Mouse (Mus musculus): ENCODE data around the gene Dna2. TPM values are rescaled to one million over a fixed set of nuclear protein-coding genes. Genes with fewer than 3 reads are reported as not detected.

Gene Dna2
- polyA plus RNA-seq, 1 experiment from 2014 or later, result 5.8 TPM

DNA sequence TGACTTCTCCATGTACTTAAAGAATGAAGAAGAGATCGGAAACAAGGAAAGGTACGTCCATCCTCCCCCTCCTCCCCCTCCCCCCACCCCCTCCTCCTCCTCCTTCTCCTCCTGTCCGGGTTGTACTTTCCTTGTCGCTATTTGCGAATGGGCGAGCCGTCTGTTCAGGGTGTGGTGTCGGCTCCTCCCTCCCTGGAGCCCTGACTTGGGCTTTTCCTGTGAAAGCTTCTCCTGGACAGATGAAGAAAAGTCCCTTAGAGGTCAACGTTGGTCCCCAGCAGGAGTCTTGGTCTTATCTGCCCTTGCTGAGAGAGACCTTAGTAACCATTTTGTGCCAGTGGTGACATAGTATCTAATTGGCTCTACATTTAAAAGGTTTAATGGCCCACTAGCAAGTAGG lies 47.2 kb downstream of the Dna2 start:
- Histone ChIP-seq H3K4me2 (ENCODE audit: low read length) (no peak overlapping the region), H3K36me3 (ENCODE audit: control insufficient read depth, insufficient read depth, low read length) (peaks cover 93% of the 10 kb centered on the region), H3K9ac (replicated peaks; ENCODE audit: low read length) (no peak overlapping the region), H3K4me3 (replicated peaks; ENCODE audit: low read depth, low read length) (no peak overlapping the region), H3K4me1 (ENCODE audit: control insufficient read depth, insufficient read depth, low read length) (no peaks in the 10 kb centered on the region), H3K27ac (replicated peaks; ENCODE audit: low read depth, low read length) (no peak overlapping the region), H3K9me3 (ENCODE audit: control insufficient read depth, low read length) (no peaks in the 10 kb centered on the region), H3K27me3 (ENCODE audit: control insufficient read depth, insufficient read depth, low read length) (no peaks in the 10 kb centered on the region)
- DNase-seq (no peak), ATAC-seq (ENCODE audit: low FRiP score, low TSS enrichment) (no peak)
- WGBS, result 84% methylated on average over 7 of the region's 9 CpGs

DNA sequence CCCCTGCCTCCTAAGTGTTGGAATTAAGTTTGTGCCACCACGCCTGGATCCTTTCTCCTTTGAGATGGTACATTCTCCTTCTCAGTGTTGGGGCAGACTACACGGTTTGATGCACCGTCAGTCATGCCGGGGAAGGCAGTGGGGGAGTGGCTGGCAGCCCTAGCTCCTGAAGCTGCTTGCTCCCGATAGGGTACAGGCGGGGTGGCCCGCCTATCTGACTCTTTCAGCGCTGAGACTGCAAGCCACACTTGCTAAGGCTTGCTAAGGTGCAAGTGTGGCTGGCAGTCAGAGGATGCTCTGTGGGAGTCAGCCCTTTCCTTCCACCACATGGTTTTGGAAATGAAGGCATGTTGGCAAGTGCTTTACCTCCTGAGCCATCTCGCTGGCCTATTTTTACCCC lies 53.8 kb downstream of the Dna2 start:
- Histone ChIP-seq H3K27ac (replicated peaks; ENCODE audit: low read depth, low read length) (no peak overlapping the region), H3K27me3 (ENCODE audit: control insufficient read depth, insufficient read depth, low read length) (no peaks in the 10 kb centered on the region), H3K36me3 (ENCODE audit: control insufficient read depth, insufficient read depth, low read length) (peaks cover 91% of the 10 kb centered on the region), H3K9ac (replicated peaks; ENCODE audit: low read length) (no peak overlapping the region), H3K9me3 (ENCODE audit: control insufficient read depth, low read length) (no peaks in the 10 kb centered on the region), H3K4me1 (ENCODE audit: control insufficient read depth, insufficient read depth, low read length) (no peaks in the 10 kb centered on the region), H3K4me3 (replicated peaks; ENCODE audit: low read depth, low read length) (no peak overlapping the region), H3K4me2 (ENCODE audit: low read length) (no peak overlapping the region)
- ATAC-seq (ENCODE audit: low FRiP score, low TSS enrichment) (no peak), DNase-seq (no peak)
- WGBS, result 52% methylated on average over 9 of the region's 9 CpGs

DNA sequence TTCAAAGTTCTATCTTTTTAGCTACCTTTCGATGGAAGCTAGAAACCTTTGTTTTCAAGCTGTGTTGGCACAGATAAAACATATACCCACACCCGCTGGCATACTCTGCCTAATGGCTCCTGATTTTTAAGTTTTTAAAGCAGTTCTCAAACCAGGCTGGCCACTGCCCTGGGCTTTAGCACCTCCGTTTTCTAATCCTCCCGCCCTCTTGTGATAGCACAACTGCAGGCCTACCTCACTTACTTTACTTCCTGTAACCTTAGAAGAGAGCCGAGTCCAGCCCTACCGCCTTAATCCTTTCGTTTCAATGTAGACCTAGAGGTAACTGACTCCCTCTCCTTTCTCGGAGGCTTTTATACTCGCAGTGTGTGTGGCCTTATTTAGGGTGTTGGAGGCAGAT lies 56.4 kb downstream of the Dna2 start:
- peaks cover 92% of the 10 kb centered on the region for H3K36me3 ChIP-seq (ENCODE audit: control insufficient read depth, insufficient read depth, low read length)
- ATAC-seq (ENCODE audit: low FRiP score, low TSS enrichment), result no peak
- WGBS, result 85% methylated on average over 9 of the region's 9 CpGs
- no peak overlapping the region for H3K4me3 ChIP-seq (replicated peaks; ENCODE audit: low read depth, low read length)
- H3K4me2 ChIP-seq (ENCODE audit: low read length), result no peak overlapping the region
- H3K27ac ChIP-seq (replicated peaks; ENCODE audit: low read depth, low read length), result no peak overlapping the region
- H3K4me1 ChIP-seq (ENCODE audit: control insufficient read depth, insufficient read depth, low read length), result no peaks in the 10 kb centered on the region
- no peaks in the 10 kb centered on the region for H3K27me3 ChIP-seq (ENCODE audit: control insufficient read depth, insufficient read depth, low read length)
- no peak for DNase-seq
- H3K9ac ChIP-seq (replicated peaks; ENCODE audit: low read length), result no peak overlapping the region
- H3K9me3 ChIP-seq (ENCODE audit: control insufficient read depth, low read length), result no peaks in the 10 kb centered on the region

DNA sequence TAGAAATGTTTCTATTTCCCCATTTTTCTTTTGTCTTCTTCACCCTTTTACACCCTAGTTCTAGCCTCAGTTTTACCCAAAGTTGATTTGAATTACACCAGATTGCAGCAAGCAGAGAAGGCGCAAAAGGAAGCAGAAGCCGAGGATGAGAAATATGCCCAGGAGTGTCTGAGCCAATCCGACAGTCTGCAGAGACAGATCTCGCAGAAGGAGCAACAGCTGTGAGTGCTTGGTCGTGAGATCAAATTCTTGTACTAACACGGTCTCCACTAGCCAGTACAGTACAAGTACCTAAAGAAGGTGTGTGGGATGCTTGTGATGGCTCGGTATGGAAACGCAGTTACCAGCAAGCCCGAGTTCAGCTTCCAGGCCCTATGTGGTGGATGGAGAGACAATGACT lies 57.7 kb downstream of the Dna2 start:
- no peak overlapping the region for H3K4me2 ChIP-seq (ENCODE audit: low read length)
- WGBS, result 92% methylated on average over 9 of the region's 9 CpGs

DNA sequence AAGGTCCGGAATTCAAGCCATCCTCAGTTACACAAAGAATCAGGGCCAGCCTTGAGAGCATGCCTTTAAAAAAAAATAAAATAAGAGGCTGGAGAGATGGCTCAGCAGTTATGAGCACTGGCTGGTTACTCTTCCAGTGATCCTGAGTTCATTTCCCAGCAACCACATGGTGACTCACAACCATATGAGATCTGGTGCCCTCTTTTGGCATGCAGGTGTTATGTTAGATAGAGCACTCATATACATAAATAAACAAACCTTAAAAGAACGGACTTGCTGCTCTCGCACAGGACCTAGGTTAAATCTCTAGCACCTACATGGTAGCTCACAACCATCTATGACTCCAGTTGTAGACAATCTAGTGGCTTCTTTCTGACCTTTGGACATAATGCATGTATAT lies 61.4 kb downstream of the Dna2 start:
- ATAC-seq (ENCODE audit: low FRiP score, low TSS enrichment), result no peak

More for the DNA sequence above, 57.7 kb downstream of the Dna2 start:
- H3K9me3 ChIP-seq (ENCODE audit: control insufficient read depth, low read length), result no peaks in the 10 kb centered on the region
- H3K4me3 ChIP-seq (replicated peaks; ENCODE audit: low read depth, low read length), result no peak overlapping the region
- H3K36me3 ChIP-seq (ENCODE audit: control insufficient read depth, insufficient read depth, low read length), result peaks cover 91% of the 10 kb centered on the region
- DNase-seq (no peak), ATAC-seq (ENCODE audit: low FRiP score, low TSS enrichment) (no peak)
- no peaks in the 10 kb centered on the region for H3K4me1 ChIP-seq (ENCODE audit: control insufficient read depth, insufficient read depth, low read length)
- no peak overlapping the region for H3K9ac ChIP-seq (replicated peaks; ENCODE audit: low read length)
- no peaks in the 10 kb centered on the region for H3K27me3 ChIP-seq (ENCODE audit: control insufficient read depth, insufficient read depth, low read length)
- H3K27ac ChIP-seq (replicated peaks; ENCODE audit: low read depth, low read length), result no peak overlapping the region

DNA sequence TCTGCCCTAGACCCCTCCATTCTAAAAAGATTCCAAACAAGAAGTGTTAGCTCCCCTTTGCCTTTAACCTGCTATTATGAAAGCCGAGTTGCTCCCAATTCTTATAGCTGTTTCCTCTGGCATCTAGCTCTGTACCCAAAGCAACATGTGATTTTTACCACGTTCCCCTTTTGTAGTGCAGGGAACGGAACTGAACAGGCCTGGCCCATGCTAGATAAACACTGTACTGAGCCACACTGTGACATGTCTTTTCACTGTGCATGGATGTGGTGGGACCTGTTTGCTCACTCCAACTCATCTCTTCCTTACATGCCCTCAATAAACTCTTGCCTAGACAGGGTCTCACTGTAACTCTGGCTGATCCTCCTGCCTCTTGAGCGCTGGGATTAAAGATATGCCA lies 63.4 kb downstream of the Dna2 start:
- Histone ChIP-seq H3K27ac (replicated peaks; ENCODE audit: low read depth, low read length) (no peak overlapping the region), H3K4me1 (ENCODE audit: control insufficient read depth, insufficient read depth, low read length) (no peaks in the 10 kb centered on the region), H3K9me3 (ENCODE audit: control insufficient read depth, low read length) (no peaks in the 10 kb centered on the region), H3K27me3 (ENCODE audit: control insufficient read depth, insufficient read depth, low read length) (no peaks in the 10 kb centered on the region), H3K9ac (replicated peaks; ENCODE audit: low read length) (no peak overlapping the region), H3K4me2 (ENCODE audit: low read length) (no peak overlapping the region), H3K4me3 (replicated peaks; ENCODE audit: low read depth, low read length) (no peak overlapping the region), H3K36me3 (ENCODE audit: control insufficient read depth, insufficient read depth, low read length) (peaks cover 93% of the 10 kb centered on the region)
- DNase-seq (no peak), ATAC-seq (ENCODE audit: low FRiP score, low TSS enrichment) (no peak)
- WGBS, result 90% methylated on average over 4 of the region's 4 CpGs

More for the DNA sequence above, 61.4 kb downstream of the Dna2 start:
- Histone ChIP-seq H3K9me3 (ENCODE audit: control insufficient read depth, low read length) (no peaks in the 10 kb centered on the region), H3K27me3 (ENCODE audit: control insufficient read depth, insufficient read depth, low read length) (no peaks in the 10 kb centered on the region), H3K9ac (replicated peaks; ENCODE audit: low read length) (no peak overlapping the region), H3K4me3 (replicated peaks; ENCODE audit: low read depth, low read length) (no peak overlapping the region), H3K4me2 (ENCODE audit: low read length) (no peak overlapping the region), H3K4me1 (ENCODE audit: control insufficient read depth, insufficient read depth, low read length) (no peaks in the 10 kb centered on the region), H3K36me3 (ENCODE audit: control insufficient read depth, insufficient read depth, low read length) (peaks cover 90% of the 10 kb centered on the region), H3K27ac (replicated peaks; ENCODE audit: low read depth, low read length) (no peak overlapping the region)
- no peak for DNase-seq
- WGBS, result 72% methylated on average over 3 of the region's 3 CpGs

DNA sequence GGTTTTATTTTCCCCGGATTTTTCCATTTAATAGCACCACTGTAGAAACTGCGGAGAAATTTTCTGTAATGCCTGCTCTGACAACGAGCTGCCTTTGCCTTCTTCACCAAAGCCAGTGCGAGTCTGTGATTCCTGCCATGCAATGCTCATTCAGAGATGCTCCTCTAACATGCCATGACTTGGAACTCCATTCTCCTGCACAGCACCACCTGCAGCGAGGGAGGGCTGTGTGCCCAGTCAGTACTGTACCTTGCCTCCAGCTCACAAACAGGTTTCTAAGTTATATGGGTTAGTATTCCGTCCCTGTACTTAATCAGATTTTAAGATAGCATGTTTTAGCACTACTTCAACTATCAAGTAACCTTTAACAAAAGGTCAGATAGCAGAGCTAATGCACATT lies 64.7 kb downstream of the Dna2 start:
- Histone ChIP-seq H3K4me1 (ENCODE audit: control insufficient read depth, insufficient read depth, low read length) (no peaks in the 10 kb centered on the region), H3K9me3 (ENCODE audit: control insufficient read depth, low read length) (no peaks in the 10 kb centered on the region), H3K4me3 (replicated peaks; ENCODE audit: low read depth, low read length) (no peak overlapping the region), H3K4me2 (ENCODE audit: low read length) (no peak overlapping the region), H3K36me3 (ENCODE audit: control insufficient read depth, insufficient read depth, low read length) (peaks cover 96% of the 10 kb centered on the region), H3K27ac (replicated peaks; ENCODE audit: low read depth, low read length) (no peak overlapping the region), H3K27me3 (ENCODE audit: control insufficient read depth, insufficient read depth, low read length) (no peaks in the 10 kb centered on the region), H3K9ac (replicated peaks; ENCODE audit: low read length) (no peak overlapping the region)
- ATAC-seq (ENCODE audit: low FRiP score, low TSS enrichment), result no peak
- DNase-seq, result no peak
- 86% methylated on average over 6 of the region's 6 CpGs for WGBS

DNA sequence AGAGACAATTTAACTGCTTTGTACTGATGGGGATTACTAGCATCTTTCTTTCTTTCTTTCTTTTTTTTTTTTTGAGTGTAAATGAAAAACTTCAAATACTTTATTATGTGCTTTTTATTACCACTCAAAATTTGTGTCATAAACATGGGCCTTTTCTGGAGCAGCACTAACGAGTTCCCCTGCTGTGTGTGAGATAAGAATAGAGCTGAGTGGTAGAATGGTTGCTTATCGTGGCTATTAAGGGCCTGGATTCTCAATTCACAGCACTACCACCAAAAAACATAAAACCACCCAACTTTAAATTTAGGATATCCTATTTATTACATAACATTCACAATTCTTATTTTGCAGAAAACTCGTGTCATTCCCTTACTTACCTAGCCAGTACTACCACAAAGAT lies 66.7 kb downstream of the Dna2 start:
- DNase-seq (no peak), ATAC-seq (ENCODE audit: low FRiP score, low TSS enrichment) (no peak)
- WGBS, result 87% methylated on average over 3 of the region's 3 CpGs
- Histone ChIP-seq H3K36me3 (ENCODE audit: control insufficient read depth, insufficient read depth, low read length) (peaks cover 92% of the 10 kb centered on the region), H3K4me3 (replicated peaks; ENCODE audit: low read depth, low read length) (no peak overlapping the region), H3K4me2 (ENCODE audit: low read length) (no peak overlapping the region), H3K27ac (replicated peaks; ENCODE audit: low read depth, low read length) (no peak overlapping the region), H3K4me1 (ENCODE audit: control insufficient read depth, insufficient read depth, low read length) (peaks cover under 1% of the 10 kb centered on the region; the same call in 1 of the 2 replicates), H3K27me3 (ENCODE audit: control insufficient read depth, insufficient read depth, low read length) (no peaks in the 10 kb centered on the region), H3K9me3 (ENCODE audit: control insufficient read depth, low read length) (no peaks in the 10 kb centered on the region), H3K9ac (replicated peaks; ENCODE audit: low read length) (no peak overlapping the region)

DNA sequence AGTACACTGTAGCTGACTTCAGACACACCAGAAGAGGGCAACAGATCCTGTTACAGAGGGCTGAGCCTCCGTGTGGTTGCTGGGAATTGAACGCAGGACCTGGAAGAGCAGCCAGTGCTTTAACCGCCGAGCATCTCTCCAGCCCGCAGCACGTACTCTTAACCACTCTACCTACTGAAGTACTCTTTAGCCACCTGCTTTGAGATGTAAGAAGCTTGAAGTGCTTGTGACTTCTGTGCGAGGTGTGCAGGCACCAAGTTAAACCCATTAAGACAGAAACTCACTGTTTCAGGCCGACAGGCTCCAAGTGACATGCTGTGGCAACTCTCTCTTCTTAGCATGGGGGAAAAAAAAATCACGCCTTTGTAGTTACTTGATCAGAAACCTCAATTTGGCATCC lies 67.3 kb downstream of the Dna2 start:
- ATAC-seq (ENCODE audit: low FRiP score, low TSS enrichment) (no peak), DNase-seq (no peak)
- H3K27ac ChIP-seq (replicated peaks; ENCODE audit: low read depth, low read length), result no peak overlapping the region
- peaks cover 7% of the 10 kb centered on the region for H3K4me1 ChIP-seq (ENCODE audit: control insufficient read depth, insufficient read depth, low read length)
- H3K4me3 ChIP-seq (replicated peaks; ENCODE audit: low read depth, low read length), result no peak overlapping the region
- WGBS, result 85% methylated on average over 9 of the region's 9 CpGs
- H3K36me3 ChIP-seq (ENCODE audit: control insufficient read depth, insufficient read depth, low read length), result peaks cover 87% of the 10 kb centered on the region
- no peak overlapping the region for H3K9ac ChIP-seq (replicated peaks; ENCODE audit: low read length)
- no peaks in the 10 kb centered on the region for H3K9me3 ChIP-seq (ENCODE audit: control insufficient read depth, low read length)
- H3K4me2 ChIP-seq (ENCODE audit: low read length), result no peak overlapping the region
- no peaks in the 10 kb centered on the region for H3K27me3 ChIP-seq (ENCODE audit: control insufficient read depth, insufficient read depth, low read length)

Data from midbrain, embryonic 14.5 days (tissue).